Mouse (Mus musculus) lung, postnatal 10 days (tissue): ENCODE measurements at regions not wholly inside any gene's neighbourhood (a gene's known extent, or its start where the extent isn't known, plus 50 kb on each side); places are given as distances from the start of the nearest gene placed in this dataset.
A peak's percentile ranks its signal among the peaks of the same experiment; 100 is the strongest.
"Not testable (repeated sequence)": the region's sequence is repeated elsewhere in the genome, so short reads cannot be mapped to it uniquely, and the experiment has no call there.

Experiments used
- DNase-seq: peaks from one replicate; pipeline ENCODE4 v3.0.0; 2021

DNA sequence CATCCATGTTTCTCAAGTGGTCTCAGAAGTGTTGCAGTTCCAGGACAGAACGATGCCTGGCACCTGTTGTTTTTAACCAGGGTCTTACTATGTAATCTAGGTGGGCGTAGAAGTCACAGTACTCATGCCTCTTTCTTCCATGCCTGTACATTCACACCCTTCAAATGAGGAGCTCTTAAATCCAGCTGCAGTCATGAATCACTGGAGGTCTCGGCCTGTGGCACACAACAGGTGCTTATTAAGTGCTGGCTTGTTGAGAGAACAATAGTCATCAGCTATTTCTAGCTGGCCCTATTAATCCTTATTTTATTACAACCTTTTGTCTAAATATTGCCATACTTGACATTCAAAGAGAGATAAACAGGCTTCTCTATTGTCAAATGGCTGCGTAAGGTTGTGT lies 157.8 kb downstream of the Ube2e3 start:
- DNase-seq: no peak

DNA sequence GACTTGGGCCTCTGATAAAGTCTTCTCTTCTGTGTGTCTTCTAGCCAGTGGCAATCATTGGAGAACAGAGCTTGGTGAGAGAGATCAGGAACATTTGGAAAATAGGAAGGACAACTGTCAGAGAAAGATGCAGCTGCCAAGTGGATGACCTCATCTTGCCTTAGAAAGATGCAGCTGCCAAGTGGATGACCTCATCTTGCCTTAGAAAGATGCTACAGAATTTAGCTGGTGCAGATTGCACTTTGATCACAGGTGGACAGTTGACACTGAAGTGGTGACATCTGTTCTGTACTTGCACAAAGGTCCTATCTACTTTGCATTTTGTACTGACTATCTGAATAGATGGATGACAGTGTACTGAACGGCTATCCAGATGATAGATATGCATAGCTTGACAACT lies 163.1 kb downstream of the Ube2e3 start:
- peak; percentile 54 for DNase-seq

DNA sequence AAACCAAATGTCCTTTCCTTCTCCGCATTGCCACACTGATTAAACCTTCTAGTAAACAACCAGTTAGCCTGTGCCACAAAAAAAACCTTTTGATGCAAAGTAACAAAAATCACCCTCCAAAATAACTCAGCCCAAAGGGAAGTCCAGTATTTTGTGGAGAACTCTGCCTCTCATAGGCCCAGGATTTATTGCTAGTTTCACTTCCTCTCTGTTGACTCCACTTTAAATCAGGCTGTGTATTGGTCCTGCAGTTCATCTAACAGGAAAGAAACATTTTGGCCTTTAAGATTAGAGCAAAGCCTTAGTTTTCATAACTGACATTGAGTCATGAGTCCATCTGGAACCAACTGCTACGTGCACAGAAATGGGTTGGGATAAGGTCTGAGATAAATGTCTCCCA lies 168.4 kb downstream of the Ube2e3 start:
- DNase-seq: no peak

DNA sequence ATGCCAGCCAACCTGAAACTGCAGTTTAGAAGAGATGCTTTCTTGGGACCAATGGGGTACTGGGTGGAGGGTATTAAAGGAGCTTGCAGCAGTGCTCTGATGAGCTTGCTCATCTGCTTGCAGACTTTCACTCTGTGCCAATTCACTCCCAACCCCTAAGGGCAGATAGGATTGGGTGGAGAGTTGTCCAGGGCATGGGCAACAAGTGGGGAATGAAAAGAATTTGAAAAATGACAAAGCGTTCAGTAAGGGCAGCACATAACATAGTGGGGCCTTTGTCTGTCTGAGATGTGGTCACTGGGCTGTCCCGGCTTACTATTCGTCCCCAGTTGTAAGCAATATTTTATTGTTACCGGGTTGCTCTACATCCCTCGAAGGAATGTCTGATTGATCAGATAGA lies 170.7 kb downstream of the Ube2e3 start:
- DNase-seq: no peak

DNA sequence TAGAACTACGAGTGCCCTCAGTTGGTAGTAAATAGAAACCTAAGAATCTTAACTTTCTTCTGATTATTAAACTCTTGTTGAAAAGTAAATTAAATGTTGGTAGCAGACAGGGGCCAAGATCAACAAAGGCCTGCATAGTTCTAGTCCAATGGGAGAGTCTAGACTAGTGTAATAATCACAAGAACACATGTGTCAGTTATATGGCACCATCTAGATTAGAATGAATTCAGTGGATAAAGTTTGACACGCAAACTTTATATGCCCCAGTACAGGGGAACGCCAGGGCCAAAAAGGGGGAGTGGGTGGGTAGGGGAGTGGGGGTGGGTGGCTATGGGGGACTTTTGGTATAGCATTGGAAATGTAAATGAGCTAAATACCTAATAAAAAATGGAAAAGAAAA lies 176.9 kb downstream of the Ube2e3 start:
- DNase-seq: not testable (repeated sequence)

DNA sequence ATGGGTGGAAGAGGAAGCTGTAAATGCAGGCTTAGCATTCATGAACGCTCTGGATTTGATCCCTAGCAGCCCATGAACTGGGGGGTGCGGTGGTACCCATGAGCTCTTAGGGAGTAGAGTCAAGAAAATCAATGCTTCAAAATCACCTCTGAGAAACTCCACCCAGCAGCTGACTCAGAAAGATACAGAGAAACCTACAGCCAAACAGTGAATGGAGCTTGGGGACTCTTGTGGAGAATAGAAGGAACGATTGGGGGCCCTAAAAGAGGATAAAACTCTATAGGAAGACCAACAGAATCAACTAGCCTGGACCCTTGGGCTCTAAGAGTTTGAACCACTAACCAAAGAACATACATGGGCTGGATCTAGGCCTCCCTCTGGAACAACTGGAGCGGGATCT lies 177.6 kb downstream of the Ube2e3 start:
- DNase-seq: no peak

DNA sequence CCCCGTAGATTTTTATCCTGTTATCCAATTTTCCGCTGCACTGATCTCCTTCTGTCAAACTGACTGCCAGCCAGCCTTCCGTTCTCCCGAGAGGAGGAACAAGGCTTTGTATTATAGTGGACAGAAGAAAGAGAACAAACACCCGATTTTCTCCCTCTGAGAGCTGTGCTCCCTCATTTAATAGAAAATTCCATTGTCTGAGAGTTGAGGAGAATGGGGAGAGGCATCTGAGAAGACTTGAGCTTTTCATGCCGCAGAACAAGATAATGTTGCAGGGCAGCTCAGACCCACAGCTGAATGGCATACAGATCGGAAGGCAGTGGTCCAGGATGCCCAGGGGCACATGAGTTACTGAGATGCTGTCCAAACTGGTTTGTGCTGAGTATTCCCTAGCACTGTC lies 180.1 kb downstream of the Ube2e3 start:
- no peak for DNase-seq

DNA sequence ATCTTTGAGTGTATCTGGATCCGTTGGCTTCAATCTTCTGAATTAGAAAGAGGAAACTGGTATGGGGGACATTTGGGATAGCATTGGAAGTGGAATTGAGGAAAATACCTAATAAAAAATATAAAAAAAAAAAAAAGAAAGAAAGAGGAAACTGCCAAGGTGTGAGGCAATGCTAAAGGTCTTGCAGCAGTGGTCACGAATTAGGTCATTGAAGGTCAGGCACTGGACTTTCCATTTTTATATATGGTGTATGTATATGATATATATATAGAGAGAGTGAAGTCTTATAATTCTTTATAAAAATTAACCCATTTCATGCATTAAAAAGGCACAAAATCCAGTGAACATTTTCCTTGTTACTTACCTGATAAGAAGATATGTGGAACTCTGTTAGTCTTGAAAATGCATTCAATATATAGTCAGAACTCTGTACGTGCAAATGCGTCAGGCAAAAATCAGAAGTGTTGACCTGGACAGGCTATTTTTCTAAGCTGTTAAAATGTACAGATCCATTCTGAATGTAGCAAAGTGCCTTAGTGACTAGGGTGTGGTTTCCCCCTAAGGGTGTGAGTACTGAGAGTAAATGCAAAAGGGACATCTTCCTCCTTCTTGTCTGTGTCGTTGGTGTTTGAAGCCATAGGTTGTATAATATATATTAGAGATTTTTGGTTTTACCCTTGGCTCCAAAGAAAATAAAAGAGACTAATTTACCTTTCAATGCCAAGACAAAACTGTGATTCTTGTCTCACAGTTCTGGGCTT lies 181.0 kb downstream of the Ube2e3 start:
- DNase-seq: no peak

DNA sequence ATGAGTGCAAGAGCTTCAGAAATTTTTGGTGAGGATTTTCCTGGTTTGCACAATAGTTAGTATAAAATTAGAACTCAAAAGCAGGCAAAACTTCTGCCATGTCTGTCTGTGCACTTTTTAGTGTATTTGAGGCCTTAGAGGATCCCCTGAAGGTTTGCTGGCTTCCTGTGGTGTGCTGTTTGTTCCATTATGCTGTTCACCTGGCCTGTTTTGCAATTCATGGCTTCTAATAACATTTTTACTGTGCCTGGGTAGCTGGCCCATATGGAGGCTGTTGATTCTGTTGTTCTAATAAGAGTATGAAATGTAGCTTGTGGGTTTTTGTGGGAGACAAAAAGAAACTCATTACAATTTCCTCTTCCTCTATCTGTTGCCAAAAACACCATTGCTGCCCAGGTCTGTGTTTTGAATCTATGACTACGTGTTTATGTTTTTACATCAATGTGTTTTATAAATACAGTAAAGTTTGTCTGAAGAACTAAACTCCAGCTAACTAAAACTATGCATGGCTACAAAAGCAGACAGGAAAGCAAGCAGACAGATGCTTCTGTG lies 182.6 kb downstream of the Ube2e3 start:
- no peak for DNase-seq

DNA sequence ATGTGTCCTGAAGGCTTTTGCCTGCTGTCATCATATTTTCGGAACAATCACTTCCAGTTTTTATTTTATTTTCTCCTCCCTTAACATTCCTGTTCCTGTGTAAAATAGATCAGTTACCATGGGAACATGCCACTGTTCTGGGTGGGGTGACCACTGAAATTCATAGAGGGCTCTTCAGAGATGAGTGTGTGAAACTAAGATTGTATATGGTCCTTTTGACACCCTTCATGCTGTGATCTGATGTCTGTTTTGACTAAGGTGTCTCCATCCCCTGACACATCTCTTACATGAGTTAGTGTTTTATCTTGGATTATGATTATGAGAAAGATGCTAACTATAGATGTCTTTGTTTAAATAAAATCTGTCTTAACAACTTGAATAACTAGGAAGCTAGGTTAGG lies 184.3 kb downstream of the Ube2e3 start:
- DNase-seq: no peak

DNA sequence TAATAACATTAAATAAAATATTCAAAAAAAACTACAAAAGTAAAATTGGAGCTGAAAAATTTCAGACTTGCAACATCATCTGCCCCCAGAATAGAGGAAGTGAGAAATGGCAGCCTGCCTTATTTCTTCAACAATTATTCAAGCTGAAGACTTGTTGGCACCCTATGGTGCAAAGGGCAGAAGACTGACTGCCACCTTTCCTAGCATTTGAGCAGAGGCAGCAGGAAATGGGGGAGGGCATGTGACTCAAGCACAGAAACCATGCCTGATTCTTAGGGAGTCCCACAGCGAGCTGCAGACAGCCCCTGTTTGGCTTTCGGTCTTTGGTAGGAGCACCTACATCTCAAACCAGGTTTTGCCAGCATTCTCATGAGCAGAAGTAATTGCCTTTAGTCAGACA lies 188.2 kb downstream of the Ube2e3 start:
- DNase-seq: peak; percentile 10

DNA sequence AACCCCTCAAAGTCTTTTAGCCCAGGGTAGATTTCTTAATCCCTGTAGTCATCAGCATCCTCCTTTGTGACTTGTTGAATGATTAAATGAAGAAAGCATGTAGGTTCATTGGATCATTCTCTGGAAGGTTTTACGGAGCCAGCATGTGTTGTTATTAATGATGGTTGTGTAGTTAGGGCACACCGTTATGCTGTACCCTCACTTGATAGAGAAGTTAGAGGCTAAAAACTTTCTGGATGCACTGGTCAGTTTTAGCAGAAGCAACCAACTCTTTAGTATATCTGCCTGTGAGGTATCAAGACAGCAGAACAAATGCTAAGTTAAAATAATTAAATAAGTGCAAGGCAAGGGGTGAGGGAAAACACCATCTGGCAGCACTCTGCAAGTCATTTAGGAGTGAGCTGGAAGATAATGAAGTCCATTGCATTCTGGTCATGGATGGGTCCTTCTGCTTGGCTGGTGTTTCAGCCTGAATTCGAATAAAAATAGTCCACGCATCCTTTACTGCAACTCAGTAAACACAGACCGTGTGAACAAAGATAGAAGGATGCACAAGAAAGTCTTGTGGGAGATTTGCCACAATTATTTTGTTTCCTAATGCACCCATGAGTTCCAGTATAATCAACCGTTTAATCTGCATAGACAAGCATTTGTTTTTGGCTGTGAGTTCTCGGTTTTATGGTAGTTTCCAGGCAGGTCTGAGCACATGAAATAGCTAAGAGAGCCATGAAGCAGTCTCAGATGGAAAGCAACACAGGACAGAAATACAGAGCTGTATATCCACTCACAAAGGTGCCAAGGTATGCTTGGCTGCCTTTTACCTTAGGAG lies 191.4 kb downstream of the Ube2e3 start:
- no peak for DNase-seq

DNA sequence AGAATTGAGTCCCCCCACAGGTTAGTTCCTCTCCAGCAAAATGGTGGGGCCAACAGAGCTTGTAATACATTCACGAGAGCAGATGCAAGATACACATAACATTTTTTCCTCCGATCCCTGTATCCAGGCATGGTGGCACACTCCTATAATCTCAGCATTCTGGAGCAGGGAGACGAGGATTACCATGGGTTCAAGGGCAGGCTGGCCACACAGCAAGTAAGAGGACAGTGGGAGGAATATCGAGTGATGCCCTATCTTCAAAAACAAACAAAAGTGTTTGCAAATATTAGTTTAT lies 192.0 kb downstream of the Ube2e3 start:
- DNase-seq: no peak

DNA sequence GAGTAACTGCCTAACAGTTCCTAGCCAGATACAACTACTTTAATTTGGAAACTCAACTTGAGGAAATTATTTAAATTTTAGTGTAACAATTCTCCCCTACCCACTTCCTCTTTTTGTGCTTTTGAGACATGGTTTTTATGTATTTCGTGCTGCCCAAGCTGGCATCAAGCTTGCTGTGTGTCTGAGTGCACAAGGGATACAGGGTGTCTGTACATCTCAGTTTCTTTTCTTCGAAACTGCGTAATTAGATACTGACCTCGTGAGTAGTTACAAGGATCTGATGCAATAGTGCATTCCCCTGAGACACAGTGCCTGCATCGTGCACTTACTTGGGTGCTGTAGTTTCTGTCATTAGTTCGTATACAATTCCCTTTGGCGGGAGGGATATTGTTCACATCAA lies 192.4 kb downstream of the Ube2e3 start:
- no peak for DNase-seq

DNA sequence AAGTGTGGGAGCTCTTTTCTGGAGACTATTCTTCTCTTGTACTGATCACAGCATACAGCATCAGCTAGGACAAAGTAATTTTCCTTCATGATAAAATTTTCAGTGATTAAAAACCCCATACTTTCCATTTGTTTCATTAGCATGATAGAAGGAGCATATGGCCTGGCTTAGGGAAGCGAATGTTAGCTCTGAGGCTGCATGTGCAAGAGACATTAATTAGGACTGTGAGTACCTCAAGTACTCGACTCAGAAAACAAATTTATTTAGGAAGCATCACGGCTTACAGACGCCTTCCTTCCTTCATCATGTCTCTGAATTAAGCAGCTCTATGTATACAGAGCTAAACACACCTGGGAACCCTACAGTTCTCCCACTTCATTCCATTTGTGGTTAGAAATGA lies 193.6 kb upstream of the Itga4 start:
- no peak for DNase-seq

DNA sequence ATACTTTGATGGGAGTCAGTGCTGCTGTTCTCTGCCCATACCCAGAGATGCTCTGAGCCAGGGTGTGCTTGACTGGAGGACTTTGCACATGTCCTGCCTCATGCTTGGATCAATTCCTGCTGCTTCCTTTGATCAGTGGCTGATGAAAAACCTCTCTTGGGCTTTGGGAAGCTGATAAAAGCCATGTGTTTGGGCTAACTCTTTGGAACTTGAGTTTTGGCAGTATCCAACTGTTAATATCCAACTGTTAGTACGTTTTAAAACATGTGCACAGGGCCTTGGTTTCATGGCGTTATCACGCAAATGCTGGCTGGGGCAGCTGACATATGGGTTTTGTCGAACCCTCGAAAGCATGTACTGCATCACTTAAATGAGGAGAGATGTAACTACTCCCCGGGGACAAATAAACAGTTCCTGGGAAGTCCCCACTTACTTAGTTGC lies 193.0 kb upstream of the Itga4 start:
- no peak for DNase-seq

DNA sequence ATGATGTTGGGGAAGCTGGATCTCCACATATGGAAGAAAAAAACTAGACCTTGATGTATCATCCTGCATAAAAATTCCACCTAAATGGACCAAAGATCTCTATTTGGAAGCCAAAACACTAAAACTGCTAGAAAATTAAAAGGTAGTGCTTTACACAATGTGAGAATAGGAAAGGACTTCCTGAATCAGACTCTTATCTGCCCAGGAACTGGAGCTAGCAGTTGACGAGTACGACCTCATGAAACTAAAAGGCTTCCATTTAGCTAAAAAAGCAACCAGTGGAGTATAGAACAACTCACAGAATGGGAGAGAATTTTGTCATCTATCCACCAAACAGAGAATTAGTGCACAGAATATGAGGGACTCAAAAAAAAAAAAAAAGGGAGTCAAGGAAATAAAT lies 191.6 kb upstream of the Itga4 start:
- no peak for DNase-seq

DNA sequence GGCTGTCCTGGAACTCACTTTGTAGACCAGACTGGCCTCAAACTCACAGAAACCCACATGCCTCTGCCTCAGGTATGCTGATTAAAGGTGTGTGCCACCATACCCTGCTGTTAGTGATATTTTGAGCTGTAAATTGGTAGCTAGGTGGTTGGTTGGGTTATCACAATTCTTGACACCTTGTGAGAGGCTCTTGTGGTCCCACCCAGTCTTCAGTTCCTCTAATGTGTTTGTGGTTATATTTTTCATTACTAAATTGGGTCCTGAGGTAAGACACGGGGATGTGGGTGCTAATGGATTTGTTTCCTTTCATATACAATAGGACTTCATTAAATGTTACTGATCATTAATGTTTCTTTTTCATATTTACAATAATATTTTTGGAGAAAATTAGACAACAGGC lies 189.9 kb upstream of the Itga4 start:
- DNase-seq: no peak

DNA sequence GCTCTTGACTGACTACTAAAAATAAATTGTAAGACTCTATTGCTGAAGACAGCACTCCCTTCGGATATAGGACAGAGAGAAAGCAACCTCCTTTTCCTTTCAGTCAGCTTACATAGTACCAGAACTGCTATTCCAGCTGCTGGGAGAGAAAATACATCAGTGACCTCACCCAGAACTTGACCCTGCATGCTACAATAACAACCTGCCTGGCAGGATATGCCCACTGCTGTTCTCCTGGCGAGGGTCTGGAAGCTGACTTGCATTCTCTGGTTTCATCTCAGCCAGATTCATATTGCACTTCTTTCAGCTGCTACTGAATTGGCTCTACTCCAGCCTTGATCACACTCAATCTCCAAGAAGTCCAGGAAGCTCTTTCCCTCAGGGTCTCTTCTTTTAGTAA lies 179.1 kb upstream of the Itga4 start:
- no peak for DNase-seq

DNA sequence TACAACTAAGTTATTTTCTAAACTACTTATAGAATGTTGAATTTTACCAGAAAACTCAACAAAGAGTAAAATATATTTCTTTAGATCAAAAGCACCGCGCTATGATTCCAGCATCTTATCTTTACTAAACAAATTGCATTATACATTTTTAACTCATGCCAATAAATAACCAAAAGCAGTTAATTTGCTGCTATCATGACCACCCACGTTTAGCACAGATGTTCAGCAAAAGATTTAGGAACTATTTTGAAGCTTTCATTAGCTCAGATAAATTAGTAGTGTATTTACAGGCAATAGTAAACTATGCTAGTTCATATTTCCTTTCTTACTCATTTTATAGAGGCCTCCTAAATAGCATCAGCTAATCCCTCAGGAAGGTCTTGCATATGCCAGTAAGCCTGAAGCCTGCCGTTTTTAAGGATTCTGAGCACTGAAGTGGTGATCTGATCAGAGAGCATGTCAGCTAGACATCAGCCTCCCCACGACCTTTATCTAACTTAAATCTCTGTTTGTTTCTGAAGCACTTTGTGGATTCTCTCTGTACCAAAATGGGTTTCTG lies 176.3 kb upstream of the Itga4 start:
- DNase-seq: no peak

DNA sequence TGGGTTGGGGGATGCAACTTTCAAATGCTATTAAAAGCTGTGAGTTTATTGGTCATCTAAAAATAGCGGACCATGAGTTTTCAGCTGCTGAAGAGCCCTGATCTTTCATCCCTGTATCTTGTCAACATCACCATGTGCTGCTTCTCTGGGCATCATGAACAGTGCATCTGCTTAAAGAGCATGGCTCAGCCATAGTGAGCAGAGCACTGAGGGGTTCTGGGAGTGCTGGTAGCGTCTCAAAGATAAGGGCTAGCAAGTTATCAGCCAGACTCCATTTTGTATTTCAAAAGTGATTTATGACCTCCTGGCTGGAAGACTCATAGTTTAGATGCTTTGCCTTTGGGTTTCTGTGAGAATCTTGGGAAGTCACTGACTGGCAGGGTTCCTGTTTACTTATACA lies 173.5 kb upstream of the Itga4 start:
- DNase-seq: no peak

DNA sequence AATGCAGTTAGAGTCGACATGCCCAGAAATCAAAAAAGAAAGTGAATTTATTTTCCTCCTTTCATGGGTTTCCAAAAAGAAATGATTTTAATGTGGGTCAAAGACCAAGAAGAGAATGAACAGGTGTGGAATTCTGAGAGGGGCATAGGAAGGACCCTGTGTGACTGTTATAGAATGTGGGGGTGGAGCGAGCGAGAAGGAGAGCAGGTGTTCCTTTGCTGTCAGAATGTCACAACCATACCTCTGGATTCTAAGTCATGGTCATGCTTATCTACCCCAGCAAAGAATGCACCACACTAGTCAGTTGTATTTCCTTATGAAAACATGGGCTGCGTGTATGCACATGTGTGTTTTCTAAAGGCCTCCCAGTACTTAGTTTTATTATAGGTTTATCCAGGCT lies 168.9 kb upstream of the Itga4 start:
- no peak for DNase-seq

DNA sequence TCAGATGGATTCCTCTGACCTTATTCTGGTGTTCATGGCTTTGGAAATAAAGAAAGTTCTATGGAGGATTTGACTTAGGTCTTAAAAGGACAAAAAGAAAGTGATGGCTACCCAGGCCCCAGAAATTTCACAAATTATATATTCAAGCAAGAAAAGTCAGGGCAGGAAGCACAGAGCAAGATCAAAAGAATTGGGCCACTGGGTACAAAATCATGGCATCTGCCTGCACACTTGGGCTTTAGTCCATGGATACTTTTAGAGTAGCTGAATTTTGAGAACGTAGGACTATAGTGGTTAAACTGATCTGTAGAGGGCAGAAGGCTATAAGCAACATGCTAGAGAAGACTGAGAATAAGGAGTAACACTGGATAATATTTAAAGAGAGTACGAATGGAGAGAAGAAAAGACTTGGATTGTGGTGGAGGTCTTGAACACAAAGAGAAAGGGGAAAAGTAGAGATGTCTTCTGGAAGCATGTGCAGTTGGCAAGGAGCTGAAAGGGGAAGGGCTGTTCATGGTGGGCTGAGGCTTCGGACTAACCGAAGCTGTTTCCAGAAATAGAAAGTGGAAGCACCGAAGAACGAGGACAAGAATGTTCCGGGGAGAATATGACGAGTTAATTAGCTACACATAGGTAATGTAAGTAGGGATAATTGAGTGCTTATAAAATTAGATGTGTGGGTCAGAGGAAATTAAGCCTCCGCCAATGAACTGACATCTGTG lies 168.2 kb upstream of the Itga4 start:
- peak; percentile 11 for DNase-seq
